ENCODE assay signal across 33 mouse cellular contexts in the genomic region with DNA sequence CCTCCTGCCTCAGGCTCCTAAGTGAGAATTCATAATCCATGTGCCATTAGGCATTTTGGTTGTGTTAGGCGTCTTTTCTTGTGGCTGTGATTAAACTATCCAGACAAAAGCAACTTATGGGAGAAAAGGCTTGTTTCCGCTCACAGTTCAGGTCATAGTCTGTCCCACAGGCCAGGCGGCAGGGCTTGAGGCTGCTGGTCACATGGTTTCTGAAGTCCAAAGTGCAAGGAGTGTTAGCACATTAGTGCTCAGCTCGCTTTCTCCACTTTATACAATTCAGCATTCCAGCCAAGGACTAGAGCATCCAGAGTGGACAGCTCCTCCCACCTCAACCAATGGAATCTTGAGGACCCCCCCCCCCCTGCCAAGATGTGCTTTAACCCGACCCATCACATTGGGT. TPM values are rescaled to one million over a fixed set of nuclear protein-coding genes. Genes with fewer than 3 reads are reported as not detected.
A peak's percentile ranks its signal among the peaks of the same experiment; 100 is the strongest.
DNase-seq lines count a peak whose midpoint lies in the region; ATAC-seq and TF ChIP-seq lines count a peak whose summit lies in the region.
"Had no signal": no experiment of that assay in that cellular context is flagged by ENCODE, and none has a peak within 500 bp of the region (broad histone marks: within the 10 kb centered on the region; RNA-seq: fewer than 3 reads in every experiment).

No protein-coding gene starts in this region.

- intact Hi-C loops in gastrocnemius, postnatal 14 days (cut with DNase I; ENCODE audit: low total_unique reads): no loop called here

- H3K27me3 ChIP-seq in kidney, embryonic 14.5 days (ENCODE audit: control insufficient read depth, insufficient read depth, low read length): no peaks in the 10 kb centered on the region
- H3K27me3 ChIP-seq in liver, adult 2 months (ENCODE audit: control insufficient read depth, insufficient read depth, low read length): no peaks in the 10 kb centered on the region
- H3K27me3 ChIP-seq in liver, embryonic 12.5 days (replicated peaks): no peaks in the 10 kb centered on the region
- no peaks in the 10 kb centered on the region for H3K27me3 ChIP-seq in heart, embryonic 11.5 days (ENCODE audit: control insufficient read depth, insufficient read depth, low read length)
- H3K27me3 ChIP-seq: embryonic facial prominence, embryonic 15.5 days; forebrain, embryonic 12.5 days; heart, embryonic 15.5 days; limb, embryonic 15.5 days; neural tube, embryonic 15.5 days; stomach, embryonic 15.5 days had no signal

- WGBS in kidney, embryonic 14.5 days: 95% methylated on average over 5 of the region's 5 CpGs
- WGBS in liver, adult 2 months: 33% methylated on average over 5 of the region's 5 CpGs
- WGBS in liver, embryonic 12.5 days (ENCODE audit: insufficient replicate concordance): 73% methylated on average over 5 of the region's 5 CpGs
- 86% methylated on average over 5 of the region's 5 CpGs for WGBS in heart, embryonic 11.5 days (ENCODE audit: insufficient replicate concordance)

- TF ChIP-seq CTCF in liver, adult 2 months (IDR thresholded peaks at IDR 0.05; ENCODE audit: low read depth, low read length): no peak

- H3K9ac ChIP-seq in kidney, embryonic 14.5 days (ENCODE audit: low read depth, low read length): no peak overlapping the region
- H3K9ac ChIP-seq in liver, adult 2 months (ENCODE audit: low read depth, low read length): 0 out of 2 replicates have a peak overlapping the region, but pooled peaks have one; percentile 27
- H3K9ac ChIP-seq in liver, embryonic 12.5 days: no peak overlapping the region
- H3K9ac ChIP-seq in heart, embryonic 11.5 days (ENCODE audit: low read depth, low read length): no peak overlapping the region
- H3K9ac ChIP-seq: embryonic facial prominence, embryonic 15.5 days; forebrain, embryonic 12.5 days; heart, embryonic 15.5 days; limb, embryonic 15.5 days; lung, embryonic 14.5 days; neural tube, embryonic 15.5 days; stomach, embryonic 15.5 days had no signal

- H3K4me1 ChIP-seq in kidney, embryonic 14.5 days (ENCODE audit: control insufficient read depth, insufficient read depth, low read length): no peaks in the 10 kb centered on the region
- peaks cover 25% of the 10 kb centered on the region for H3K4me1 ChIP-seq in liver, adult 2 months (ENCODE audit: control insufficient read depth, insufficient read depth, low read length)
- H3K4me1 ChIP-seq in liver, embryonic 12.5 days: peaks cover 35% of the 10 kb centered on the region
- no peaks in the 10 kb centered on the region for H3K4me1 ChIP-seq in heart, embryonic 11.5 days (ENCODE audit: control insufficient read depth, insufficient read depth, low read length)
- H3K4me1 ChIP-seq: forebrain, embryonic 12.5 days; heart, embryonic 15.5 days; limb, embryonic 10.5 days; neural tube, embryonic 15.5 days; stomach, embryonic 15.5 days had no signal

- no peak overlapping the region for H3K27ac ChIP-seq in kidney, embryonic 14.5 days (ENCODE audit: low read depth, low read length)
- peak overlapping the region; percentile 91 for H3K27ac ChIP-seq in liver, adult 2 months (replicated peaks; ENCODE audit: insufficient read depth, low read depth, low read length)
- no peak overlapping the region for H3K27ac ChIP-seq in liver, embryonic 12.5 days
- H3K27ac ChIP-seq in heart, embryonic 11.5 days (ENCODE audit: low read depth, low read length): no peak overlapping the region
- H3K27ac ChIP-seq: embryonic facial prominence, embryonic 10.5 days; embryonic facial prominence, embryonic 15.5 days; forebrain, embryonic 12.5 days; heart, embryonic 15.5 days; hindbrain, postnatal 0 days; kidney, postnatal 0 days; limb, embryonic 10.5 days; limb, embryonic 15.5 days; neural tube, embryonic 15.5 days; stomach, embryonic 15.5 days had no signal

- peaks cover 13% of the 10 kb centered on the region for H3K36me3 ChIP-seq in kidney, embryonic 14.5 days (ENCODE audit: control insufficient read depth, insufficient read depth, low read length)
- H3K36me3 ChIP-seq in liver, adult 2 months (ENCODE audit: control insufficient read depth, insufficient read depth, low read length): peaks cover 65% of the 10 kb centered on the region
- H3K36me3 ChIP-seq in liver, embryonic 12.5 days: peaks cover 99% of the 10 kb centered on the region
- H3K36me3 ChIP-seq in heart, embryonic 11.5 days (ENCODE audit: control insufficient read depth, insufficient read depth, low read length): peaks cover 26% of the 10 kb centered on the region
- H3K36me3 ChIP-seq: embryonic facial prominence, embryonic 10.5 days; forebrain, embryonic 12.5 days; limb, embryonic 10.5 days; neural tube, embryonic 15.5 days had no signal

- H3K4me2 ChIP-seq in kidney, embryonic 14.5 days (replicated peaks; ENCODE audit: low read depth, low read length): no peak overlapping the region
- H3K4me2 ChIP-seq in liver, embryonic 12.5 days: no peak overlapping the region
- no peak overlapping the region for H3K4me2 ChIP-seq in heart, embryonic 11.5 days
- H3K4me2 ChIP-seq: embryonic facial prominence, embryonic 15.5 days; forebrain, embryonic 12.5 days; heart, embryonic 15.5 days; limb, embryonic 15.5 days; lung, embryonic 14.5 days; neural tube, embryonic 15.5 days; stomach, embryonic 15.5 days had no signal

- H3K9me3 ChIP-seq in kidney, embryonic 14.5 days (ENCODE audit: control insufficient read depth, low read length): no peaks in the 10 kb centered on the region
- no peaks in the 10 kb centered on the region for H3K9me3 ChIP-seq in liver, embryonic 12.5 days (replicated peaks)
- H3K9me3 ChIP-seq in heart, embryonic 11.5 days (replicated peaks; ENCODE audit: control insufficient read depth, low read length): no peaks in the 10 kb centered on the region
- H3K9me3 ChIP-seq: embryonic facial prominence, embryonic 10.5 days; embryonic facial prominence, embryonic 15.5 days; forebrain, embryonic 12.5 days; G1E; heart, embryonic 15.5 days; limb, embryonic 10.5 days; limb, embryonic 15.5 days; neural tube, embryonic 15.5 days; stomach, embryonic 15.5 days had no signal

- peaks cover 31% of the 10 kb centered on the region; the same call in 1 of the 2 replicates for H3K79me2 ChIP-seq in liver, adult 2 months (ENCODE audit: control insufficient read depth, insufficient read depth, low read length)

- H3K4me3 ChIP-seq in kidney, embryonic 14.5 days (ENCODE audit: low read length): no peak overlapping the region
- H3K4me3 ChIP-seq in liver, adult 2 months (ENCODE audit: insufficient read depth, low read depth, low read length): no peak overlapping the region
- H3K4me3 ChIP-seq in liver, embryonic 12.5 days: no peak overlapping the region
- no peak overlapping the region for H3K4me3 ChIP-seq in heart, embryonic 11.5 days (ENCODE audit: low read depth, low read length)
- H3K4me3 ChIP-seq: embryonic facial prominence, embryonic 10.5 days; embryonic facial prominence, embryonic 15.5 days; forebrain, embryonic 12.5 days; heart, embryonic 15.5 days; limb, embryonic 10.5 days; limb, embryonic 15.5 days; neural tube, embryonic 15.5 days; stomach, embryonic 15.5 days had no signal

- ATAC-seq in kidney, embryonic 14.5 days (ENCODE audit: low FRiP score, low TSS enrichment): no peak
- no peak for ATAC-seq in liver, embryonic 12.5 days
- no peak for ATAC-seq in heart, embryonic 11.5 days (replicated peaks; ENCODE audit: insufficient number of reproducible peaks, low FRiP score, low TSS enrichment)
- ATAC-seq: hindbrain, postnatal 0 days had no signal

- no peak for TF ChIP-seq POLR2A in liver, adult 2 months (IDR thresholded peaks at IDR 0.05; ENCODE audit: extremely low read depth, insufficient read depth, low read length)

- peak; percentile 87 for DNase-seq in kidney, adult 11 months
- DNase-seq in liver, adult 2 months (ENCODE audit: extremely low read depth, low read depth, low spot score): peak; percentile 96
- DNase-seq in kidney, postnatal 25 days: peak; percentile 78 to 87
- no peak for DNase-seq in gastrocnemius, postnatal 14 days
- DNase-seq: adrenal gland, adult 8-10 months; cerebellum, adult 8-10 months; cerebellum, postnatal 25 days; gastrocnemius, postnatal 10 days; lung, embryonic 14.5 days; lung, postnatal 14 days; midbrain, embryonic 14.5 days; retina, postnatal 1 day; right cerebral cortex, postnatal 14 days had no signal

RNA-seq across cellular contexts. Expression of a gene that starts 13.1 kb away (rescaled TPM):
- polyA plus RNA-seq in kidney, embryonic 14.5 days (2014; fragmentation: Nextera tagmentation; extraction: Ambion mirVana): 11.5 and 13.2 TPM in 2 replicates
- 16.2 and 24.1 TPM in 2 replicates for total RNA-seq in liver, adult 2 months (2014; rRNA removed)
- polyA plus RNA-seq in liver, adult 2 months (2012; rRNA removed): 29.3 and 32.1 TPM in 2 replicates
- polyA plus RNA-seq in liver, embryonic 12.5 days (2016; fragmentation: Nextera tagmentation; extraction: Ambion mirVana): 23.1 and 25.9 TPM in 2 replicates
- polyA plus RNA-seq in heart, embryonic 11.5 days (2014; fragmentation: Nextera tagmentation; extraction: Ambion mirVana): 9.4 and 14.9 TPM in 2 replicates
- 10 to 100 TPM; 11.3 to 12.6 TPM for total RNA-seq in gastrocnemius, postnatal 14 days (2021)

RNA-seq across cellular contexts. Expression of a gene that starts 42.2 kb away (rescaled TPM):
- 12.1 and 14.5 TPM in 2 replicates for polyA plus RNA-seq in kidney, embryonic 14.5 days (2014; fragmentation: Nextera tagmentation; extraction: Ambion mirVana)
- 2.6 and 2.7 TPM in 2 replicates for total RNA-seq in liver, adult 2 months (2014; rRNA removed)
- polyA plus RNA-seq in liver, adult 2 months (2012; rRNA removed): 1.6 and 2.7 TPM in 2 replicates
- polyA plus RNA-seq in liver, embryonic 12.5 days (2016; fragmentation: Nextera tagmentation; extraction: Ambion mirVana): 9.3 and 9.7 TPM in 2 replicates
- 8.5 and 9.0 TPM in 2 replicates for polyA plus RNA-seq in heart, embryonic 11.5 days (2014; fragmentation: Nextera tagmentation; extraction: Ambion mirVana)
- total RNA-seq in gastrocnemius, postnatal 14 days (2021): 1 to 10 TPM; 4.1 to 4.2 TPM

RNA-seq across cellular contexts. Expression of a gene that starts 45.5 kb away (rescaled TPM):
- not detected in 2 replicates for polyA plus RNA-seq in kidney, embryonic 14.5 days (2014; fragmentation: Nextera tagmentation; extraction: Ambion mirVana)
- not detected in 2 replicates for total RNA-seq in liver, adult 2 months (2014; rRNA removed)
- polyA plus RNA-seq in liver, adult 2 months (2012; rRNA removed): 1.2 TPM in 1 of 2 replicates, not detected in the other
- polyA plus RNA-seq in liver, embryonic 12.5 days (2016; fragmentation: Nextera tagmentation; extraction: Ambion mirVana): not detected in 2 replicates
- polyA plus RNA-seq in heart, embryonic 11.5 days (2014; fragmentation: Nextera tagmentation; extraction: Ambion mirVana): not detected in 2 replicates
- total RNA-seq in gastrocnemius, postnatal 14 days (2021): not detected
- total RNA-seq: adrenal gland, adult 8-10 months; G1E; gastrocnemius, postnatal 10 days; granulocyte monocyte progenitor cell, adult 5-6 weeks; heart, postnatal 25 days; hindbrain, postnatal 0 days; layer of hippocampus, adult 8-10 months; layer of hippocampus, postnatal 25 days; left cerebral cortex, adult 8-10 months had no signal
- polyA plus RNA-seq: embryonic facial prominence, embryonic 10.5 days; embryonic facial prominence, embryonic 15.5 days; forebrain, embryonic 12.5 days; G1E; heart, embryonic 15.5 days; hindbrain, embryonic 11.5 days; hindbrain, postnatal 0 days; kidney, postnatal 0 days; limb, embryonic 10.5 days; limb, embryonic 15.5 days; lung, embryonic 14.5 days; midbrain, embryonic 14.5 days; neural tube, embryonic 15.5 days; stomach, embryonic 15.5 days had no signal

RNA-seq across cellular contexts. Expression of a gene that starts 54.4 kb away (rescaled TPM):
- 3.2 and 5.3 TPM in 2 replicates for polyA plus RNA-seq in kidney, embryonic 14.5 days (2014; fragmentation: Nextera tagmentation; extraction: Ambion mirVana)
- total RNA-seq in liver, adult 2 months (2014; rRNA removed): 0.74 and 1.1 TPM in 2 replicates
- polyA plus RNA-seq in liver, adult 2 months (2012; rRNA removed): 0.49 and 0.69 TPM in 2 replicates
- 1.6 and 1.7 TPM in 2 replicates for polyA plus RNA-seq in liver, embryonic 12.5 days (2016; fragmentation: Nextera tagmentation; extraction: Ambion mirVana)
- polyA plus RNA-seq in heart, embryonic 11.5 days (2014; fragmentation: Nextera tagmentation; extraction: Ambion mirVana): 4.2 and 4.5 TPM in 2 replicates
- total RNA-seq in gastrocnemius, postnatal 14 days (2021): 1 to 10 TPM; 3.9 to 4.3 TPM

RNA-seq across cellular contexts. Expression of a gene that starts 57.0 kb away (rescaled TPM):
- polyA plus RNA-seq in kidney, embryonic 14.5 days (2014; fragmentation: Nextera tagmentation; extraction: Ambion mirVana): 90.5 and 110 TPM in 2 replicates
- total RNA-seq in liver, adult 2 months (2014; rRNA removed): 27.9 and 32.8 TPM in 2 replicates
- 22.5 and 27.6 TPM in 2 replicates for polyA plus RNA-seq in liver, adult 2 months (2012; rRNA removed)
- polyA plus RNA-seq in liver, embryonic 12.5 days (2016; fragmentation: Nextera tagmentation; extraction: Ambion mirVana): 40.4 and 42.2 TPM in 2 replicates
- 51.2 and 58.0 TPM in 2 replicates for polyA plus RNA-seq in heart, embryonic 11.5 days (2014; fragmentation: Nextera tagmentation; extraction: Ambion mirVana)
- 10 to 100 TPM; 18.5 to 21.6 TPM for total RNA-seq in gastrocnemius, postnatal 14 days (2021)
